Mouse (Mus musculus): ENCODE measurements around the gene Sst. TPM values are rescaled to one million over a fixed set of nuclear protein-coding genes. Genes with fewer than 3 reads are reported as not detected.

Gene Sst
- total RNA-seq, 2 experiments from 2014 or later, result not detected

- DNase-seq, result no peak
These were observed 5.7 kb downstream of the Sst start for GRCm38 (mm10) chr16:23885098-23885497.

DNA sequence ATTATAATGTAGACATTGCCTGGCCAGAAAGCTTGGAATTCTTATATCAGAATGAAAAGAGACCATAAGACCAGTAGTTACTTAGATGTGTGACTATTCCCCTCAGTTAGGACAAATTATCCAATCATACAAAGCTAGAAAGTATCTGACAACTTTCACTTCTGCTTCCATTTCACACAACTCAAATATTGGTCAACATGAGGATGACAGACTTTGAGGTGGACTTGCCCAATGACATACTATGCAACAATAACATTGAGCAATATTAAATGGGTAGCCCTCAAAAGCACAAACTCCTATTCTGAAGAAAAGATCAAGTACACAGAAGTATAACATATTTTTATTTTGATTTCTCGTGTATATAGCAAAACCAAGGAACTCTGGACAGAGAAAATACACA, 35.5 kb downstream of the Sst start:
- DNase-seq, result no peak

GRCm38 (mm10) chr16:23849720-23850119, 41.0 kb downstream of the Sst start:
- no peak for DNase-seq

DNA sequence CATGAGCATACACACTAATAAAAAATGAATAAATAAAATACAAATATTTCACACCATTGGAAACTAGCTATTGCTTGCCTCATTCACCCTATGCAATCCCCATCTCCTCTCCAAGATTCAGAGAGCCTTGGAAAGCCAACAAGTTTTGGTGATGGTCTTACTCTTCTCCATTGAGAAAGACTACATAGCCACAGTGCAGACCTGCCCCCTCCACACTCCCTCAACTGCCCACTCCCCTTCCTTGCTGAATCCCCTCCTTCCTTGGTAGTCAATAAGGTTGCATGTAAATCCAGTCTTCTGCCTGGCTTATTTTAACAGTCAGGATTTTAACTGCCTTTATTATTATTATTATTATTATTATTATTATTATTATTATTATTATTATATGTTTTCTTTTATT, 41.6 kb downstream of the Sst start:
- no peak for DNase-seq

DNA sequence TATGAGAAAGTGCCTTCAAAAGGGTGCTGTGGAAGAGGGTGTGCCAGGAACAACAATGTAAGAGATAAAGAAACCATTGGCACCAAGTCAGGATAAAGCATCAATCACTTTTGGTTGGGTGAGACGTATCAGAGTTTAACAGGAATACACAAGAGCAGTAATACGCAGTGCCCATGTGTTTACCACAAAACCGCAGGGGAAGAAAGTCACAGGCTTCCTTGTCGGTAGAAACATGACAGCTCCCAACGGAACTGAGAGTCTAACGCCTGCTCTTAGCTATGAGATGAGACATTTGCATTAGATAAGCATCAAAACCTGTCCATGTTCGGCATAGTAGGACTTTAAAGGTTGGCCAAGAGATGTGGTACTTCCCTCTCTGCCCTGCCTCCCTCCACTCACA, 46.1 kb downstream of the Sst start:
- no peak for DNase-seq

DNA sequence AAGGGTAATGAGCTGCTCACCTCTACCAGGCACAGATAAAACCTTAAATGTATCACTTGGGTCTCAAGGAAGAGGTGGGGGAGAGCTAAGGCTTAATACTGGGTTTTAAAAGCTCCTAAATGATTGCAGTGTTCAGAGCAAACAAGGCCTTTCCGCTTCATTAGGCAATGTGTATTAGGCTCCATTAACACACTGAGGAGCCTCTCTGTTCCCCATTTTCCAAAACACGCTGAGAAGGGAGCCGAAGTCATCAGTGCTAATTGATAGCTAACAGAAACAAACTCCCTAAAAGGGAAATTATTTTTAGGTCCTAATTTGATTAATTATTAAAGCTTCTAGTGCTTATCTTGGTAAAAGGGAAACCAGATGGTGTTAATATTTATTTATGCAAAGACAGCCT, 48.1 kb downstream of the Sst start:
- DNase-seq, result no peak

Other genes starting within 250 kb of the Sst start
- gene Rtp2, start 41.4 kb upstream of the Sst start, total RNA-seq (2021), result not detected
- gene Gm37419, start 97.5 kb upstream of the Sst start, total RNA-seq (2021), result not detected
- 1 to 10 TPM; 1.5 TPM for gene Bcl6, start 97.9 kb upstream of the Sst start, total RNA-seq (2021)

All from heart, postnatal 4 days (tissue).